Mouse (Mus musculus) left cerebral cortex, adult 11 months (tissue): ENCODE measurements around the gene Hint2.
A peak's percentile ranks its signal among the peaks of the same experiment; 100 is the strongest.

ENCODE experiments used
- DNase-seq: peaks from one replicate; pipeline ENCODE4 v3.0.0; 2022; ENCODE audit warnings: low spot score

The Hint2 gene

GRCm38 (mm10) chr4:43656339-43657109 lies at the start of gene Hint2:
Hint2 (minus strand) TSS chr4:43656466.
- peak; percentile 95 for DNase-seq

- no peak for DNase-seq
These were observed 49.7 kb upstream of the Hint2 start for GRCm38 (mm10) chr4:43705991-43706390.

DNA sequence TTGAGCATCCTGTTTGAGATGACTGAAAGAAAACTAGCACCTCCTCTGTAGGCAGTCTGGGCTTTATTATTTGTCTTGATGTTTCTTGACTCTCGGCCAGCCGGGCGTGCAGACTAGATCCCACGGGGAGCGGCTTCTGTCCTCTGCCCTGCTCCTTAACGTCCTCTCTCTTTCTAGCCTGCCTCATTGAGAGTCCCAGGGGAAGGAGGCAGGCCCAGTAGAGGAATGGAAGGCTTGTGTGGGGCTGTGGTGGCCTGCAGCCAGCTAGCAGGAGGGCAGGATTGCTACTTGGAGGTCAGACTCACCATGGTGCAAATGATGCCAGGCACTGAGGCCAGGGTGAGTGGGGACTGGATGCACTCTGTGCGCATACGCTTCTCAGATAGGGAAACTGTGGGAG lies 47.6 kb upstream of the Hint2 start:
- no peak for DNase-seq

DNA sequence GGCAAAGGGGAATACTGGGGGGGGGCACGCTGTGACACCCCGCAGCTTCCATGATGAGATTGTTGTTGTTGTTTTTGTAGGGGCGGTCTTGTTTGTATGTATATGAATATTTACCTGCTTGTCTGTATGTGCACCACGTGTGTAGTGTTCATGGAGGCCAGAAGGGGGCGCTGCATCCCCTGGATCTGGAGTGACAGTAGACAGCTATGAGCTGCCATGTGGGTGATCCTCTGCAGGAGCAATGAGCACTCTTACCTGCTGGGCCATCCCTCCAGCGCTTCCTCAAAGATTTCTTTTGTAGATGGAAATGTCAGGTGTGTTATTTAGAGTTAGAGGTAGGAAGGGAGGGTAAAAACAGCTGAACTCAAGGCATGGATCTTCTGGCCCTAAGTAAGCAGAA lies 47.2 kb upstream of the Hint2 start:
- no peak for DNase-seq

DNA sequence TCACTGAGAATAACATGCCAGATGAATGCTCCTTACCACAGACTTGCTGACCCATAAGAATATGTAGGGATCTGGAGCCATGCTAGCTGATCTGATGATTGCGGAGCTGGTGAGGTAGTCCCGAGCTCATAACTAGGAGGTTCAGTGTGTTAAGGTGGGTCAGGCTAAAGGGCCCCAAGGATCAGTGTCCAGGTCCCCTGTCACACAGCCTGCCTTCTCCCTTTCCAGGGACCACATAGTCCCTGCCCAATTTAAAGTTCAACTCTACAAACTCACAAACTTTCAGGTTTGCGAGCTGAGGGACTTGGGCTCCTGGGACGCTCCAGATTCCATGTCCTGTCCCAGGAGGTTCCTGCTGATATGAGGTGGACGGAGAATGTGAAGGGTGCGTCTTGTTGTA lies 44.4 kb upstream of the Hint2 start, which contains the start of gene Olfr70:
Olfr70 (minus strand) TSS at position 101 of the 400 bp plus-strand sequence.
- DNase-seq = no peak

DNA sequence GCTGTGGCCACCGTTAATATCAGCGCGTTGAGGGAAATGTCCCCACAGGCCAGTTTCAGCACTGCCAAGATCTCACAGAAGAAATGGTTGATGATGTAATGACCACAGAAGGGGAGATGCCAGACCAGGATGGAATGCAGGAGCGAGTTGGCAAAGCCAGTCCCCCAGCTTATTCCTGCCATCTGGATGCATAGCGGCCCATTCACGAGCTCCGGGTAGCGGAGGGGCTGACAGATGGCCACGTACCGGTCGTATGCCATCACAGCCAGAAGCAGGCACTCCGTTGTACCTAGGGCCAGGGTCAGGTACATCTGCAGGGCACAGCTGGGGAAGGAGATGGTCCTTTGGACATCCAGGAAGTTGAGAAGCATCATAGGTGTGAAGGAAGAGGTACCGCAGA lies 40.3 kb upstream of the Hint2 start:
- no peak for DNase-seq

DNA sequence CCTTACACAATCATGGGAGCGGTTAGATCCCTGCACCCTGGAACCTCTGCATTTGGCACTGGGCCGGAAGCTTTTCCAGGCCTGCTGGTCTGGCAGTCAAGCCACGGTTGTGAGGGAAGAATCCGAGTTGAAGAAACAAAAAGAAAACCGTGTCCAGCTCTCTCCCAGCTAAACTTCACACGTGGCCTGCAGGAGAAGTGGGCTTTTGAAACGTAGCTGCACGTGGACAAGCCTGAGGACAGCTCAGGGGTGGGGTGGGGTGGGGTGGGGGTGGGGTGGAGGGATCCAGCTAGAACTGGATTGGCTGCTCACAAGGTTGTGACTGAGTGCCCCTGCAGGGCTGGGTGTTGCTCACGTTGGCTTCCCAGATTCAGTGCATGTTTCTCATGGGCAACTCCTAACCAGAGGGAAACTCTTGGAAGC lies 39.0 kb upstream of the Hint2 start:
- DNase-seq = no peak

DNA sequence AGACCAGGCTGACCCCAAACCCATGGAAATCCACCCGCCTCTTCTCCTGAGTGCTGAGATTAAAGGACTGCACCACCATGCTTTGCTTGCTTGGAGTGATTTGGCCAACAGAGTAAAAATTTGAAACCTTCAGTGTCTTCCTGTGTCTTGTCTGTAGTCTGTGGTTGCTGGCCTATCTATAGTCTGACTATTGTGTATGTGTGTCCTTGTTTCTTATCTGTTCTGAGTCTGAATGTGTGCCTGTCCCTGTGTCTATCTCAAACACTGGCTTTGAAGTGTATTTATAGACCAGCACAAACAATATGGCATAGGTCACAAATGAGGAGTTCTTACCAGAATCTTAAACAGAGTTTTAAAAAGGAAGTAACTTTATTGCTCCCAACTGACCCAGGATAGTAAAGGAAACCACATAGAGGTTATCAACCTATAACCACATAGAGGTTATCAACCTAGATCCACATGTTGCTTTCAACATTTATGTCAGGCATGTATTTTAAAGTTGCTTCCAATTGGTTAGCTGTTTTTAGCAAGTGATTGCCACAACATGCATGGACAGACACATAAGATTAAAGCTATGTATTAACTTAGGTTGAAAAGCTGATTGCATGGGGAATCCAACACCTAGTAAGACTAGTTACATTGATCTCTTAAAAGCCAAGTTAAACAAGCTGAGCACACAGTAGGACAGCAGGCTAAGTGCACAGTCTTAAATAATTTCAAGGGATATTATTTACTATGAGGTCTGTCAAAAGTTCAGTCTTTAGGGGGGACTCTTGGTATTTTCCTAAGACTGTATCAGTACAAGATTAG lies 38.4 kb upstream of the Hint2 start:
- no peak for DNase-seq

GRCm38 (mm10) chr4:43693806-43694241 lies 37.6 kb upstream of the Hint2 start:
- DNase-seq = no peak

DNA sequence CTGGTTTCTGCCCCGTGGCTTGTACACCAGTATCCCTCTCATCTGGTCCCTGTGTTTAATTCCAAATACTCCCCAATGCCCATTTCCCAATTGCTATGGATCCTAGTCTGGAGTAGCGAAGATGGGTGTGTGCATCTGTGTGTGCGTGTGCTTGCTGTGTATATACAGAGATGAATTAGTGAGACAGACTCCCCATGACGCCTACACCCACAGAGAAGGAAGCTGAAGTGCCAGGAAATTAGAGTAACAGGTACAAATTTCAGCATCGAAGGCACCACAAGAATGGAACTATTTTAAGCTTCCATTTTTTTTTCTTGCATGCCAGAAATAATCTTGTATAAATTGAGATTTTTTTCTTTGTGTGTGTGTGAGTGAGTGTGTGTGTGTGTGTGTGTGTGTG lies 34.8 kb upstream of the Hint2 start:
- no peak for DNase-seq

DNA sequence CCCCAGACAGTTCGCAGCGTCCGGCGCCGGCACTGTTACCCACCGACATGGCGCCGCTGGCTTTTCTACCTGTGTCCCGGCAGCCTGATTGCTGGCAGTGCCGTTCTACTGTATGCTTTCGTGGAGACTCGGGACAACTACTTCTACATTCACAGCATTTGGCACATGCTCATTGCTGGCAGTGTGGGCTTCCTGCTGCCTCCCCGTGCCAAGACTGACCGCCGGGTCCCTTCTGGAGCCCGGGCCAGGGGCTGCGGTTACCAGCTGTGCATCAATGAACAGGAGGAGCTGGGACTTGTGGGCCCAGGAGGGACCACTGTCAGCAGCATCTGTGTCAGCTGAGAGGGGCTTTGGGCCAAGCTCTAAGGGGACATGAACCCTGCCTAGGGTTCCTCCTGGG lies 33.8 kb upstream of the Hint2 start:
- DNase-seq = no peak

DNA sequence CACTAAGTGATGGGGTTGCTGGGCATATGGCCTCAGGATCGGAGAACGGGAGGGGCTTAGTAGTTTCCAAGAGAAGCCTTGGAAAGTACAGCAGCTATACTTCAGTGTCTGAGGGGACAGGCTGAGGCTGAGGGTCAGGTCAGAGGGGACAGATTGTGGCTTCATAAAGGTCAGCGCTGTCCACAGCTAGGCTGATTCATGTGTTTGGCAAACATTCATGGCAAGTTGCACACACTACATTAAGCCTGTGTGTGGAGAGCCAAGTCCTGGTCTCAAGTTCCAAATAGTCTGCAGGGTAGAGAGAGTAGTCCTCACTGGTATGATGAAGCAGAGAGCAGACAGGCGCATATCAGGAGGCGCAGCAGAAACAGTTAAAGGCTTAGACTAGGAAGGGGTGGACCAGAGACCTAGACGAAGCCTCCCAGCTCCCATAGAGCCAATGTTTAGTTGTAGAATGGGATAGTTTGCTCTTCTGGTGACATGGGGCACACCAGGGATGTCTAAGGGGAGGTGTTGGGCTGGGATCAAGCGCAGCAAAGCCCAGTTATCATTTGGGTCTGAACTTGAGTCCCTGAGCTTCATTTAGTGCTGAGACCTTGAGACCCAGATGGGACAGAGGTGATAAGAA lies 23.3 kb upstream of the Hint2 start:
- DNase-seq = no peak

GRCm38 (mm10) chr4:43678541-43678940 lies 22.3 kb upstream of the Hint2 start:
- no peak for DNase-seq

- DNase-seq = no peak
These were observed 19.3 kb upstream of the Hint2 start for GRCm38 (mm10) chr4:43675608-43676007.

GRCm38 (mm10) chr4:43674974-43675373 lies 18.7 kb upstream of the Hint2 start:
- DNase-seq = no peak

DNA sequence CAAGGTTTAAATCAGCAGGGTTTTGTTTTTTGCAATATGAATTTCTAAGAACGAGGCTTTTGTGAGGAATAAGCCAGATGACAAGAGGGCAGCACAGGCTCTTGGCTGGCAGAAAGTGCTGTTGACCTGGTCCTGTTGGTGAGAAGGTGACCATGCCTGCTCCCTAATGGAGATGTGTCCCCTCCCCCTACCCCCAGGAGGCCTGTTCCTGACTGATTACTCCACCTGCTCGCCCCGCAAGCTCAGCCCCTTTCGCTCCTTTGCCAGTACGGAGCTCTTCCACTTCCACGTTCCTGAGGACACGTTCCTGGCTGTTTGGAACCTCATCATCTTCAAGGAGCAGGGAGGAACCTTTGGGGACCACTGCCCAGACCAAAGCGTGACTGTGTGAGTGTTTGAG lies 17.4 kb upstream of the Hint2 start:
- DNase-seq = no peak

- peak; percentile 73 for DNase-seq
These were observed 15.8 kb upstream of the Hint2 start for GRCm38 (mm10) chr4:43672070-43672469.

DNA sequence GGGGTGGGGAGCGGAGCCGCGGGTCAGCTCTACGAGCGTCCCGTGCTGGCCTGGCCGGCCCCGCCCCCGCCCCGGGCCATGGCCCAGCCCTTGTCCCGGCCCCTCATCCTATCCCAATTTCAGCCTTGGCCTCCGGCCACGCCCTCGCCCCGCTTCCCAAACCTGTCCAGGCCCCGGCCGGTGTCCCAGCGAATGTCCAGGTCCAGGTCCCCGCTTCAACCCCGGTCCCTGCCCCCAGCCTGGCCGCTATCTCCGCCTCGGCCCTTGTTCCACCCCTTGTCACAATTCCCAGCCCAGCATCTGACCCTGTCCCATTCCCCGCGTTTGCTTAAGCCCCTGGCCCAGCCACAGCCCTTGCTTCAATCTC lies 13.1 kb upstream of the Hint2 start:
- no peak for DNase-seq

- DNase-seq = peak; percentile 86
These were observed 12.6 kb upstream of the Hint2 start, which contains the start of the genes Tmem8b and Fam221b for GRCm38 (mm10) chr4:43668782-43669427. Tmem8b (plus strand) TSS chr4:43668971. Fam221b (minus strand) TSS chr4:43669145.

DNA sequence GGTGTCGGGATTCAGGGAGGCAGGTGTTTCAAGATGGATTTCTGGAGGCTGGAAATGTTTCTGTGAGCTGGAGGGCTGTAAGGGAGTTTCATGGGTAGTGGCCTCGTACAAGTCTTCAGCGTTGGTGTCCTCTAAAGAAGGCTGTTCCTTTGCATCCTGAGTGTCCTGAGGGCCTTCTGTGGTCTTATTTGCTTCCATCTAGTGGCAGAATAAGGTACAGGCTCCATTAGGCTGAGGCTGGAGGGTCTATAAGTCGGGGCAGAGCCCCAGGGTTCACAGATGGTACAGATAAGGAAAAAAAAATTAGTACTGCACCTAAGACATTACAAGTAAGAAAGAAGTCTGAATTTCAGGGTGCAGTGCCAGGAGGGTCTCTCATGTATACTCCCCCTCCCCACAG lies 10.1 kb upstream of the Hint2 start:
- no peak for DNase-seq

- no peak for DNase-seq
These were observed 880 bp upstream of the Hint2 start for GRCm38 (mm10) chr4:43657146-43657545.

GRCm38 (mm10) chr4:43655656-43656338 lies 469 bp downstream of the Hint2 start:
- no peak for DNase-seq
